Mouse (Mus musculus): ENCODE results near the gene Kifc3.

The Kifc3 gene

GRCm38 (mm10) chr8:95080381-95081341 lies 122.0 kb downstream of the Kifc3 start, which contains the start of gene Katnb1:
Katnb1 (plus strand) TSS chr8:95081186.
- DNase-seq (ENCODE audit: low read depth in 1 of 2, low spot score in 2 of 2): peak; percentile 97 to 98

GRCm38 (mm10) chr8:95079305-95079704 lies 123.3 kb downstream of the Kifc3 start:
- DNase-seq (ENCODE audit: low read depth in 1 of 2, low spot score in 2 of 2): no peak

- DNase-seq (ENCODE audit: low read depth in 1 of 2, low spot score in 2 of 2): no peak
Observed at GRCm38 (mm10) chr8:95078055-95078454, 124.6 kb downstream of the Kifc3 start.

- no peak for DNase-seq (ENCODE audit: low read depth in 1 of 2, low spot score in 2 of 2)
Observed at GRCm38 (mm10) chr8:95076151-95076550, 126.5 kb downstream of the Kifc3 start.

- DNase-seq (ENCODE audit: low read depth in 1 of 2, low spot score in 2 of 2): no peak
Observed at GRCm38 (mm10) chr8:95075504-95075903, 127.1 kb downstream of the Kifc3 start.

- DNase-seq (ENCODE audit: low read depth in 1 of 2, low spot score in 2 of 2): peak; percentile 23 to 41
Observed at GRCm38 (mm10) chr8:95067582-95067981, 135.0 kb downstream of the Kifc3 start.

- no peak for DNase-seq (ENCODE audit: low read depth in 1 of 2, low spot score in 2 of 2)
Observed at GRCm38 (mm10) chr8:95064531-95064930, 138.1 kb downstream of the Kifc3 start.

- no peak for DNase-seq (ENCODE audit: low read depth in 1 of 2, low spot score in 2 of 2)
Observed at GRCm38 (mm10) chr8:95059812-95060533, 142.6 kb downstream of the Kifc3 start.

GRCm38 (mm10) chr8:95058661-95059060 lies 144.0 kb downstream of the Kifc3 start:
- DNase-seq (ENCODE audit: low read depth in 1 of 2, low spot score in 2 of 2): no peak

- no peak for DNase-seq (ENCODE audit: low read depth in 1 of 2, low spot score in 2 of 2)
Observed at GRCm38 (mm10) chr8:95056414-95056813, 146.2 kb downstream of the Kifc3 start.

GRCm38 (mm10) chr8:95054927-95055510 lies 147.6 kb downstream of the Kifc3 start, which contains the start of gene Drc7:
Drc7 (plus strand) TSS chr8:95055103.
- no peak for DNase-seq (ENCODE audit: low read depth in 1 of 2, low spot score in 2 of 2)

- DNase-seq (ENCODE audit: low read depth in 1 of 2, low spot score in 2 of 2): no peak
Observed at GRCm38 (mm10) chr8:95054438-95054837, 148.2 kb downstream of the Kifc3 start.
